Mouse (Mus musculus) kidney, adult 2 months (tissue): ENCODE measurements around the gene Eya2. TPM values are rescaled to one million over a fixed set of nuclear protein-coding genes. Genes with fewer than 3 reads are reported as not detected.

Source experiments
- DNase-seq: peaks from one replicate; pipeline ENCODE4 v3.0.0; 2021
- H3K27ac ChIP-seq: fragments of 200-500 bp; 2 replicates; pipeline ENCODE4 v1.5.1; 2012; ENCODE audit warnings: low read depth, low read length, control low read depth, inconsistent platforms; ENCODE audit not compliant: insufficient read depth
- H3K27me3 ChIP-seq: fragments of 200-500 bp; replicated peaks from 2 replicates; pipeline ENCODE4 v1.6.1; 2012; ENCODE audit warnings: mild to moderate bottlenecking, moderate library complexity, low read length, inconsistent platforms; ENCODE audit not compliant: control insufficient read depth, insufficient read depth
- H3K36me3 ChIP-seq: fragments of 200-500 bp; 2 replicates; pipeline ENCODE4 v1.6.1; 2012; ENCODE audit warnings: mild to moderate bottlenecking, moderate library complexity, low read length, inconsistent platforms; ENCODE audit not compliant: control insufficient read depth, insufficient read depth
- H3K4me1 ChIP-seq: fragments of 200-500 bp; 2 replicates; pipeline ENCODE4 v1.6.1; 2011; ENCODE audit warnings: low read length; ENCODE audit not compliant: control insufficient read depth, insufficient read depth
- H3K4me3 ChIP-seq: fragments of 200-500 bp; 2 replicates; pipeline ENCODE4 v1.5.1; 2011; ENCODE audit warnings: mild to moderate bottlenecking, low read depth, low read length, control low read depth; ENCODE audit not compliant: insufficient read depth
- CTCF ChIP-seq: fragments of 200-500 bp; conservative IDR thresholded peaks from 2 replicates; pipeline ENCODE4 v1.5.1; 2011; ENCODE audit warnings: low read depth, mild to moderate bottlenecking, control low read depth, low read length, moderate library complexity, mixed read lengths; ENCODE audit not compliant: insufficient read depth, insufficient read length
- POLR2A ChIP-seq: fragments of 200-500 bp; IDR thresholded peaks from one replicate; pipeline ENCODE4 v1.6.1; 2011; ENCODE audit warnings: low read depth, low read length, control low read depth
- WGBS: fragments of 180-500 bp; shearing (Covaris S2); methylation state at CpG from one replicate; pipeline ENCODE4 v1.1.7; 2018; 5-methylcytosine and 5-hydroxymethylcytosine counted together
- polyA plus RNA-seq: library from polyadenylated mRNA; depleted of rRNA; stranded (reverse); fragments of >200 nt; gene quantifications from 2 replicates; pipeline ENCODE4 v1.2.3, GENCODE M21; 2012

The Eya2 gene
- polyA plus RNA-seq, 1 experiment: 7.7 TPM

GRCm38 (mm10) chr2:165692944-165693660 is 98.3 kb downstream of the Eya2 start:
- no peaks in the 10 kb centered on the region for H3K4me1 ChIP-seq
- no peak for TF ChIP-seq POLR2A
- TF ChIP-seq CTCF: no peak
- no peak overlapping the region for H3K27ac ChIP-seq
- no peaks in the 10 kb centered on the region for H3K36me3 ChIP-seq
- no peak overlapping the region for H3K4me3 ChIP-seq
- DNase-seq: peak; percentile 63
- 34% methylated on average over 4 of the region's 4 CpGs for WGBS
- H3K27me3 ChIP-seq: no peaks in the 10 kb centered on the region

- no peaks in the 10 kb centered on the region for H3K4me1 ChIP-seq
- no peak for TF ChIP-seq POLR2A
- TF ChIP-seq CTCF: no peak
- no peaks in the 10 kb centered on the region for H3K27me3 ChIP-seq
- whole genome bisulfite sequencing: 96% methylated on average over 6 of the region's 6 CpGs
- no peak overlapping the region for H3K27ac ChIP-seq
- no peaks in the 10 kb centered on the region for H3K36me3 ChIP-seq
- DNase-seq: no peak
- H3K4me3 ChIP-seq: no peak overlapping the region
Observed at GRCm38 (mm10) chr2:165694767-165695166, 99.9 kb downstream of the Eya2 start.

GRCm38 (mm10) chr2:165700252-165700908 is 105.5 kb downstream of the Eya2 start:
- no peak overlapping the region for H3K27ac ChIP-seq
- H3K4me3 ChIP-seq: no peak overlapping the region
- DNase-seq: no peak
- H3K36me3 ChIP-seq: no peaks in the 10 kb centered on the region
- TF ChIP-seq CTCF (no peak), POLR2A (no peak)
- no peaks in the 10 kb centered on the region for H3K4me1 ChIP-seq
- H3K27me3 ChIP-seq: no peaks in the 10 kb centered on the region
- WGBS: 34% methylated on average over 19 of the region's 19 CpGs

DNA sequence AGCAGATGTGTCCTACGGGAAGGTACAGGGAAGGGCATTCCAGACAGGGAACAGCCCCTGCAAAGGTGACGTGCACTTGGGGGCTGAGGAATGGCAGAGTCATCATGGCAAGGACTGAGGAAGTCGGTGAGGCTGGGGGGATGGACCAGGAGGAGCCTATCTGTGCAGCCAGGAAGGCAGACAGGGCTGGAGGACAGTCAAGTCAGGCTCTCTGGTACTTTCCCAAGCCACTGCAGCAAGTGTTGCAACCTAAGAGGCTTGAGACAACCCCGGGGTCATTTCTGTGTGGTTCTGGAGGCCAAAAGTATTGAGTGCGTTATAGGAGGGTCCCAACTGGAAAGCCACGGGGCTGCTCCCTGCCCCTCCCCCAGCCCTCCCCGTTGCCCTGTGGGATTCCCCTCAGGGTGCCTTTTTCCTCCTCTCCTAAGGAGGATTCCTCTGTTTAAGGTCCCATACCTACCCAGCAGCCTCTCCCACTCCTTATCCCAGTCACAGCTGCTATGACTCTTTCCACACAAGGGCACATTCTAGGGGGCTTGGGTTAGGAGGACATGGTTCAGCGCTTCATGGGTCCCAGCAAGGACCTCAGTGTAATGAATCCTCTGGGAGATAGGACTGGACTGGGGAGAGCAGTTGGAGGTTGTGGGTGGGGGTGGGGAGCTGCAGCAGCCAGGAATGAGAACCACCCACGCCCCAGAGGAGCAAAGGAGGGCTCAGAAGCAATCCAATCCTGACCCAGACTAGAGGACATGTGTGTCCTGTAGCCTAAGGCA is 108.4 kb downstream of the Eya2 start:
- H3K36me3 ChIP-seq: no peaks in the 10 kb centered on the region
- no peak for DNase-seq
- no peaks in the 10 kb centered on the region for H3K4me1 ChIP-seq
- WGBS: 35% methylated on average over 9 of the region's 9 CpGs
- H3K27ac ChIP-seq: no peak overlapping the region
- H3K4me3 ChIP-seq: no peak overlapping the region
- TF ChIP-seq CTCF (no peak), POLR2A (no peak)
- H3K27me3 ChIP-seq: no peaks in the 10 kb centered on the region

- WGBS: 84% methylated on average over 9 of the region's 9 CpGs
- Histone ChIP-seq H3K27ac (no peak overlapping the region), H3K27me3 (no peaks in the 10 kb centered on the region), H3K4me1 (no peaks in the 10 kb centered on the region), H3K4me3 (no peak overlapping the region), H3K36me3 (no peaks in the 10 kb centered on the region)
- TF ChIP-seq CTCF (no peak), POLR2A (no peak)
- DNase-seq: no peak
Observed at GRCm38 (mm10) chr2:165708266-165708665, 113.4 kb downstream of the Eya2 start.

DNA sequence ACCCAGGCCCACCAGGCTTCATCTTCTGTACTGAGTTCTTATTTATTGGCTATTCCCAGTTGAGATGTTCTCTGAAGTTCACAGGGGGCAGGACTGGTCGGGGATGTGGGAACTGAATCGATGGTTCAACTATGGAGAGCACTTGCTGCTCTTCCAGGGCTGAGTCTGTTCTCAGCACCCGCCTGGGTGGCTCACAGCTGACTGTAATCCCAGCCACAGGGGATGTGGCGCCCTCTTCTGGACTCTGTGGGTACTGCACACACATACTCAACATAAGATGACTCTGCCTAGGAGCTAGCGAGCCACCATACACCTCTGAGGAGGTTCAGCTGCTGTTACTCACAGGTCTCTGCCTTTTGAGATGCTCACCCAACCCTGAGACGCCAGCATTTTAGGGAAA is 121.9 kb downstream of the Eya2 start:
- no peak overlapping the region for H3K27ac ChIP-seq
- WGBS: 93% methylated on average over 6 of the region's 6 CpGs
- H3K27me3 ChIP-seq: no peaks in the 10 kb centered on the region
- no peak for DNase-seq
- H3K4me1 ChIP-seq: no peaks in the 10 kb centered on the region
- no peaks in the 10 kb centered on the region for H3K36me3 ChIP-seq
- H3K4me3 ChIP-seq: no peak overlapping the region
- no peak for TF ChIP-seq POLR2A
- TF ChIP-seq CTCF: peak; percentile 37; the same call in 1 of the 2 replicates
